Mouse (Mus musculus) spleen, postnatal 14 days (tissue): Measurements from ENCODE around the gene Bckdhb.

Source experiments
- DNase-seq, 2 experiments: peaks; one replicate each; pipeline ENCODE4 v3.0.0; 2021 to 2022; ENCODE audit warnings: low spot score in 2 of 2

Bckdhb gene

DNA sequence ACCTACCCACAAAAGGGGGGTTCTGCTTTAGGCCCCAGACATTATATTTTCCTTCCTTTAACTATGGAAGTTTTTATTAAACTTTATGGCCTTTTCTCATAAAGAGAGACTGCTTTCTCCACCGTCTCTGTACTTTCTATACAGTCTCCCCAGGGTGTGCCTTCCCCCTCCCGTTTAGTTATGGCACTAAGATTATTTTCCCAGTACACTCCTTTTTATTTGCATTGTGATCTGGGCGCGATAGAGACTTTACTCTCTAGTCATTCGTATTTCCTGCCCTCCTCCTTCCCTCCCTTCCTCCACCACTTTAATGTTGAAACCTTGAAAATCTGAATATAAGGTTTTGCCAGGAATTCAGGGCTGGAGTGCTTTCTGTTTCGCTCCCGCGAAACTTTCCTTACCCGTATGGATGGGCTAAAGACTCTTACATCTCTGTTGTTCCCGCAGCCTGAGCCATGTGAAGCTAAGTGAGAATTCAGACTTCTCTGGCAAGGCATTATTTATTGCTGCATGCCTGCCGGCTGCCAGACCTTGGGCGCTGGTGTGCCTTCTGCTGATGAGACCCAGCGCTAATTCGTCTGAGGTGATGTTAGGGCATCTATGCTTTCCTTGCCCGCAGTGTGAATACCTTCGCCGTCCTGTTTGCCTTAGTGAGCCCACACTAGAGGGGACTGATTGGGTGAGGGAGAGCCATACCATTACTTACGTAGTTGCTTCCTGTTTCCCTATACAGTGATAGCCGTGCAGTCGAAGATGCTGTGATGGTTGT is 182.3 kb downstream of the Bckdhb start:
- DNase-seq = no peak

GRCm38 (mm10) chr9:84108534-84108933 is 183.6 kb downstream of the Bckdhb start:
- DNase-seq = no peak

GRCm38 (mm10) chr9:84109777-84110478 is 185.0 kb downstream of the Bckdhb start:
- DNase-seq = no peak

- DNase-seq = no peak
Measured at GRCm38 (mm10) chr9:84110616-84111015, 185.7 kb downstream of the Bckdhb start.

GRCm38 (mm10) chr9:84112319-84112718 is 187.4 kb downstream of the Bckdhb start:
- DNase-seq = no peak

DNA sequence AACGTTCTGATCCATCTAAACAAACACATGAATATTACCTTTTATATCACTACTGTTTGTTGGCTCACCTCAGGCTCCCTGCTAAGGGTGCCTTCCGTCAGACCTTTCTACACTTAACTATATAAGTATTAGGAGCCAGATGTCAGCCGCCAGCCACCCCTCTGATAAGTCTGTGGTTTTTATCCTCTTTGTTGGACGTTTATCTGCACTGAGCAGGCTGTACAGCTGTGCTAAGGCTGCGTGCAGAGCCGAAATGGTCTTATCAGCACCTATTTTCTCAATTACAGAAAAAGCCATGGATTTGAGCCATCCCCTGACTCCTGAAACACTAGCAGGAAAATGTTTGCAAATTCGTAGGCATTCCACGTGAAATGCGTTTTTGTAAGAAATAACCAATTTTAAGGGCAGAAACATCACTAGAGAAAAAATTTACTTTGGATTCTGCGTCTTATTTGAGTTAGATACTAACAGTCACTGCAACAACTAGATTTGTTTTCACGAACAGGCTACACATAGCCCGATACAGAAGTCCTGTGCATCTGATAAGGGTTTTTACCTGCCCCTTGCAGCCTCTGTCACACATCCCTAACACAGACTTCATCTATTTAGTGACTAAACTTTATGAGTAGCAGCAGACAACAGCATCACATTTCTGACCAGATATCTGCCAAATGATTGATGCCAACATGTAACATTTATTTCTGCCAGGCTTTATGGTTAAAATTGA is 188.1 kb downstream of the Bckdhb start:
- DNase-seq = no peak

- DNase-seq = no peak
Measured at GRCm38 (mm10) chr9:84114254-84114653, 189.3 kb downstream of the Bckdhb start.

DNA sequence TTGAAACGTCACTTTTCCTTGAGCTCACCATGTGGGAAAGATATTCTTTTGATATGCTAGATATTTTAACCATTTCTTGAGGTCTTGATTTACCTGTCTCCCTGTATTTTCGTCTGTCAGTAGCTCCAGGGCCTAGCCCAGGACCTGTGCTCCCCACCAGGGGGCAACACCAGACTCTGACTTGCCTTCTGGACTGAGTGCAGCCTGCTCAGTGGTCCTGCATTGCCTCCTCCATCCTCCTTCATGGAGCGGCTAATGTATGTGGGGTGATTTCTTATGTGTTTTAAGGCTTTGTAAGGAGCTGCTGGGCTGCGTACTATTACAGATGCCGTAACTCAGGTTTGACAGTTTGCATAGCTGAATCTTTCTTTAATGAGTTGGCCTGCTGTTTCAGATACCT is 192.4 kb downstream of the Bckdhb start:
- DNase-seq = no peak

DNA sequence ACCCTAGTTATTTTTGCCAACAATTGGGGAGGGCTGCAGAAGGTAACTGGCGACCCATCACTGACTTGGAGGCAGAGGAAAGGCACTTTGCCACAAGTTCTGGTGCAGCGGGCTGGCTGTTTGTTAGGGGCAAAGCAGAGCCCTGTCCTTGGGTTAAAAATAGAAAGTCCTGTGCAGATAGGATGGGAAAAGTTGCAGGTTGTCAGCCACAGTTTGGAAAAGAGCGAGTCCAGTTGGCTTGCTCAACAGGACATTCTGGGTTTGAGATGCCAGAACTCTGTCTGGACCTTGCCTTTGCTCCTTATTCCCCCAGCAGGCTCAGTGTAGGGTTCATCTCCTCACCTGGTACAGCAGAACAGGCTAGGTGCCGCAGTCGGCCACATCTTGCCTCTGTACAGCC is 200.1 kb downstream of the Bckdhb start:
- DNase-seq = no peak

DNA sequence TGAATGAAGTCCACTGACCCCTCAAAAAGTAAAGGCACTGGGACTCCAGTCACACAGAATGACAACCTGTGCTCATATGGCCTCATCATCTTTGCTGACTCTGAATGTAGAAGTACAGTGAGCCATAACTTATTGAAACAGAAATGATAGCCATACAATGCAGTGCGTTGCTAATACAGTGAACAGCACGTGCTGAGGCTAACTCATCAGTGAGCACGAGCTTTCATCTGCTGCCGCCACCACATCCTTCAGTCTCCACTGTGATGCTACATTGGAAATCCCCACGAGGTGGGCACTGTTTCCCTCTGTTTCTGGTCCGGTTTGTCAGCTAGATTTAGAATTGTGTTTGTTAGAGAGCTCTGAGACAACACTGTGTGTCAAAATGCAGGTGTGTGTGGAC is 205.4 kb downstream of the Bckdhb start:
- no peak for DNase-seq

GRCm38 (mm10) chr9:84135062-84135461 is 210.1 kb downstream of the Bckdhb start:
- DNase-seq = no peak

GRCm38 (mm10) chr9:84137192-84137591 is 212.2 kb downstream of the Bckdhb start:
- DNase-seq = no peak

DNA sequence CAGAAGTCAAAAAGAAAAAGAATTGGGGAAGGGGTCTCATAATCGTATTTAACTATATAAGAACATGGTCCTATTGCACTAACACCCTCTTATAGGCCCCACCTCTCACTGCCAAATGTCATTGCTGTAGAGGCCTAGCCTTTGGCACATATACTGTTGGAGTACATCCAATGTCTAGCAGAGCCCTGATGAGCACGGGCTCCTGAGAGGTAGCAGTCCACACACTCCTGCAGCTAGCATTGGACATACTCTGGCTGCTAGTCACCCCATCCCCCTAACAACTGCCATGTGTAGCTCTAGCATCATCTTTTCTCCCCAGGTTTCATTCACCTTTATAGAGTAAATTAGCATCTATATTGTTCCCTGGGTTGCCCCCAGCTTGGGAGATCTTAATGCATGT is 223.2 kb downstream of the Bckdhb start:
- no peak for DNase-seq
